Mouse (Mus musculus): ENCODE data around the gene Pfkp.

Pfkp gene

GRCm38 (mm10) chr13:6601676-6602075 is 46.9 kb downstream of the Pfkp start:
- no peak for DNase-seq

- no peak for DNase-seq
Measured at GRCm38 (mm10) chr13:6600626-6601025, 48.0 kb downstream of the Pfkp start.

GRCm38 (mm10) chr13:6597801-6598200 is 50.8 kb downstream of the Pfkp start:
- no peak for DNase-seq

- DNase-seq = no peak
Measured at GRCm38 (mm10) chr13:6595403-6595802, 53.2 kb downstream of the Pfkp start.

- no peak for DNase-seq
Measured at GRCm38 (mm10) chr13:6590846-6591245, 57.7 kb downstream of the Pfkp start.

- no peak for DNase-seq
Measured at GRCm38 (mm10) chr13:6586009-6586408, 62.6 kb downstream of the Pfkp start.

GRCm38 (mm10) chr13:6583499-6584125 is 65.0 kb downstream of the Pfkp start:
- no peak for DNase-seq

GRCm38 (mm10) chr13:6575920-6576509 is 72.6 kb downstream of the Pfkp start:
- DNase-seq = no peak

GRCm38 (mm10) chr13:6565571-6565970 is 83.0 kb downstream of the Pfkp start:
- DNase-seq = no peak

GRCm38 (mm10) chr13:6562409-6562808 is 86.2 kb downstream of the Pfkp start:
- no peak for DNase-seq

GRCm38 (mm10) chr13:6557771-6558170 is 90.8 kb downstream of the Pfkp start:
- DNase-seq = no peak

GRCm38 (mm10) chr13:6555656-6556055 is 92.9 kb downstream of the Pfkp start:
- DNase-seq = no peak

GRCm38 (mm10) chr13:6553708-6554107 is 94.9 kb downstream of the Pfkp start:
- DNase-seq = no peak

- no peak for DNase-seq
Measured at GRCm38 (mm10) chr13:6535287-6535932, 113.2 kb downstream of the Pfkp start.

- DNase-seq = no peak
Measured at GRCm38 (mm10) chr13:6532683-6533082, 115.9 kb downstream of the Pfkp start.
